Mouse (Mus musculus): Measurements from ENCODE around the gene 4933428M09Rik.
"Not testable (repeated sequence)": the region's sequence is repeated elsewhere in the genome, so short reads cannot be mapped to it uniquely, and the experiment has no call there.

The 4933428M09Rik gene

GRCm38 (mm10) chrX:139178928-139179327 is at the start of gene 4933428M09Rik:
Gene 4933428M09Rik (plus strand): TSS chrX:139179228.
- in situ Hi-C loops (cut with MboI, MseI): no loop called here

DNA sequence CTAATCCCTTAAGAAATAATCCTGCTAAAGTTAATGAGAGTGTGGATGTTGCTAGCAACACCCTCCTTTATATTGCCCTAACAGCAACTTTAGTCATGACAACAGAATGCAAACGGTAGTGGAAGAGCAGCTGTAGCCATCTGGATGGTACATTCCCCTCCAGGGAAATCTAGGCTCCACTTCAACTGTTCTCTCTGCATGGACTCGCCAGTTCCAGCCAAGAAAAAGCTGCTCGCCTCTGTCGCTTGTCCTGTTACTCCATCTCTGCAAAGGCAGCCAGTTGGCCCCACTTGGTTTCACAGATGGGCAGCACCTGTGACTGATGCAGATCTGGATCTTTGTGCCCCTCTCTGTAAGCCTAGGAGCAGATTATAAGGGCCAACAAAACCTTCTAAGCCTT is 45.0 kb upstream of the 4933428M09Rik start:
- in situ Hi-C loops (cut with MboI, MseI): no loop called here

DNA sequence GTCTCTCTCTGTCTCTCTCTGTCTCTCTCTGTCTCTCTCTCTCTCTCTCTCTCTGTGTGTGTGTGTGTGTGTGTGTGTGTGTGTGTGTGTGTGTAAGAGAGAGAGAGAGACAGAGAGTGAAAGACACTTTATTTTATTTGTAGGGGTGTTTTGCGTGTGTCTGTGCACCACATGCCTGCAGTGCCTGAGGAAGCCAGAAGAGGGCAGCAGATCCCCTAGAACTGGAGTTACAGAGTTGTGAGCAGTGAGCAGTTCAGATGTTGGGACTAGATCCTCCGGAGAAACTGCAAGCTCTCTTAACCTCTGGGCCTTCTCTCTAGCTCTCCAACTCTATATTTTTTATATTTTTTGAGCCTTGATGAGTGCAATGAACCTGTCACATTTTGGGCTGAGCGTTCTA is 12.5 kb downstream of the 4933428M09Rik start:
- in situ Hi-C loops (cut with MboI, MseI): not testable (repeated sequence)

- in situ Hi-C loops (cut with MboI, MseI): no loop called here
These were observed 15.7 kb downstream of the 4933428M09Rik start for GRCm38 (mm10) chrX:139194572-139195279.

GRCm38 (mm10) chrX:139209191-139209828 is 30.3 kb downstream of the 4933428M09Rik start:
- in situ Hi-C loops (cut with MboI, MseI): not testable (repeated sequence)

GRCm38 (mm10) chrX:139209829-139210225 is 30.8 kb downstream of the 4933428M09Rik start, which contains the start of gene Mum1l1:
Gene Mum1l1 (plus strand): TSS chrX:139210042.
- in situ Hi-C loops (cut with MboI, MseI): no loop called here

GRCm38 (mm10) chrX:139214765-139215164 is 35.7 kb downstream of the 4933428M09Rik start:
- in situ Hi-C loops (cut with MboI, MseI): no loop called here

DNA sequence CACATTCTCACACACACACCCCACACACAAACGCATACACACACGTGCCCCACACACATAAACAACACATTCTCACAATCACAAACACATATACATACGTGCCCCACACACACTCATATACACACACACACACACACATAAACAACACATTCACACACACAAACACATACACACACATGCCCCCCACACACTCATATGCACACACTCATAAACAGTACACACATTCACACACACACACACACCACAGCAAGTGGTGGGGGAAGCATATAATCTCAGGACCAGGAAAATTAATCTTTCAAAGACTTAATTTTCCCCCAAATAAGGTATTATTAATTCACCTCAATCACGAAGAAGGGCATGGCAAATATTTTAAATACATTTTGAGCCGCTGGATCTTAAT is 37.4 kb downstream of the 4933428M09Rik start:
- in situ Hi-C loops (cut with MboI, MseI): no loop called here

DNA sequence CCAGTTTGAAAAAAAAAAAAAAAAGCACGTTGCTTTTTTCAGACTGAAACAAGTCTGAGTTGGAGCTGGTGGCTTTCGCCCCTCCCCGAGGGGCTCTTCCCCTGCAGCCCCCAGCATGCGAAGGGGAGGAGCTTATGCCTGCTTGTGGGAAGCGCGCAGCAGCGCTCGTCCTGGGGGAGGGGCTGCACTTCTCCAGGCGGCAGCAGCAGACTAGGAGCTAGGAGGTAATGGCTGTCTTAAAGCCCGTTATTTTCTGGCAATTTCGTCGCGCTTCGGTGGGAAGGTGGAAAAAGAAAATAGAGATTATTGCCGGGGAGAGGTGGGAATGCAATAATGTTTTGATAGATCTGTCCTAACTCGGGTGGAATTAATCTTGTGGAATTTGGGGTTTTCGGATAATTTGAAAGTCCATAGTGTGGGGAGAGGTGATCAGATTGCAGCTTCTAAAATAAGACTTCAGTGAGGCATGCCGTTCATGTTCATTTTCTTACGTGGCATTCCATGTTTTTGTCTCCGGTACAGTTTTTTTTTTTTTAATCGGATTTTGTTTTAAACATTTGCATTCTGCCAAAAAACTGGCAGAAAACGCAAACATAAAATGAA is 38.1 kb downstream of the 4933428M09Rik start:
- in situ Hi-C loops (cut with MboI, MseI): no loop called here

GRCm38 (mm10) chrX:139217776-139218175 is 38.7 kb downstream of the 4933428M09Rik start:
- in situ Hi-C loops (cut with MboI, MseI): no loop called here

- in situ Hi-C loops (cut with MboI, MseI): no loop called here
These were observed 40.0 kb downstream of the 4933428M09Rik start for GRCm38 (mm10) chrX:139219017-139219416.

DNA sequence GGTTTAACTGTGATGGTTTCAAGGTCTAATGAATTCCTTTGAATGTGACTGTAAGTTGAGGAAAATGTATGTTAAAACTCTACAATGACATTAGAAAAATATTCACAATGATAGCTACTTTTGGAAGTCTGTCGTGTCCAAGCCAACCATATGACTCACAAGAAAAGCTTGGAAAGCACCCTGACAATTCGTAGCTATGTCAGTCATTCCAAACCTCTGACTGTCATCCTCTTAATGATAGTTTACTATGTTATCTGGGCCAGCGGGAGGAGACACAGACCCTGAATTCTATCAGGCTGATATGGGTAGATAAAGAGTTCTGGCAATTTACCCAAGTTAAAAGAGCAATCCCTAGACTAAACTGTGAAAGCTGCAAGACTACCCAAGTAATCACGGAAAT is 41.8 kb downstream of the 4933428M09Rik start:
- in situ Hi-C loops (cut with MboI, MseI): no loop called here

GRCm38 (mm10) chrX:139221893-139222292 is 42.9 kb downstream of the 4933428M09Rik start:
- in situ Hi-C loops (cut with MboI, MseI): no loop called here
